1 mouse cellular context compared by ENCODE assay signal in the genomic region with DNA sequence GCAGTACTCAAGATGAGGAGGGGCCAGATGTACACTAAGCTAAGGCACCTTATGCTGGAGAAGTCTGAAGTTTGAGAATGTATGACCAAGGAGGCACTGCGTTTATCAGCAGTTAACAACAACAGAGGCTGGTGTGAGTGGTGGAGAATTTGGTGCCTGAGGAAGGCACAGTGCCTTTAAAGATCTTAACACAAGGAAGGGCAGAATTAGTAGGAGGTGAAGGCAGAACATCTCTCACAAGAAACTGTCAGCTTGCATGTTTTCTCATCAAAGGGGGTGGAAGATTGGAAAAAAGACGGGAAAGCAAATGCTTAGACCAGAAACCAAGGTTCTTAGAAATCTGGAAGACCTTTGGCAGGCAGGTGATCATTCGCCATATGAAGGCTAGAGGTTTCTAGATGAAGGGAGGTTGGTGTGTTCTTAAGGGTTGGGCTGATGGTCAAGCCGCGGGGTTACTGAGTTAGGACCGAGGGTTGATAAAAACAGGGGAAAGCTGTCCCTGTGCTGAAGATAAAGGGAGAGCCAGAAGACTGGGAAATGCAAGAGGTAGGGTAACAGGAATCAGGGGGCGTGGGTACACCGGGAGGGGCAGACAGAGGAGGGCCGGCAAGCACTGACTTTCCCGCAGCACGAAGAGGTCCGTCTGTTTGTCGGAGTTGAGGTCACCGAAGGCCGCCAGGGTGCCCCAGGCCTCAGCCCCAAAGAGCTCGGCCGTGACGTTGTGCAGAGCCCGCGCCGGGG.
TF ChIP-seq lines count a peak whose summit lies in the region.

No protein-coding gene starts in this region.

TF ChIP-seq in MEL, 35 proteins besides CTCF, POLR2A, EP300 and RAD21 (continued from another document):
- TF ChIP-seq MYB (IDR thresholded peaks at IDR 0.05; ENCODE audit: low read depth, low read length) (no peak), ETS1 (IDR thresholded peaks at IDR 0.05; ENCODE audit: low read depth, low read length) (no peak), HCFC1 (IDR thresholded peaks at IDR 0.05; ENCODE audit: low read depth, low read length) (no peak), USF2 (IDR thresholded peaks at IDR 0.05; ENCODE audit: borderline replicate concordance in 1 of 2, insufficient read depth in 1 of 2, low read depth in 1 of 2, low read length in 2 of 2) (no peak), TBP (IDR thresholded peaks at IDR 0.05; ENCODE audit: low read depth, low read length) (no peak), KAT2A (conservative IDR thresholded peaks at IDR 0.05; ENCODE audit: low read depth, low read length) (no peak)
